Mouse (Mus musculus) testis, adult 2 months (tissue): ENCODE results near the gene Zfp574. TPM values are rescaled to one million over a fixed set of nuclear protein-coding genes. Genes with fewer than 3 reads are reported as not detected.

ENCODE experiments used
- H3K27ac ChIP-seq: fragments of 200-500 bp; 2 replicates; pipeline ENCODE4 v1.5.1; 2012; ENCODE audit warnings: low read depth, low read length; ENCODE audit not compliant: control insufficient read depth, insufficient read depth
- H3K27me3 ChIP-seq: fragments of 200-500 bp; 2 replicates; pipeline ENCODE4 v1.6.1; 2012; ENCODE audit warnings: mild to moderate bottlenecking, low read length, moderate library complexity; ENCODE audit not compliant: control insufficient read depth, insufficient read depth
- H3K36me3 ChIP-seq: fragments of 200-500 bp; 2 replicates; pipeline ENCODE4 v1.6.1; 2012; ENCODE audit warnings: mild to moderate bottlenecking, low read length; ENCODE audit not compliant: control insufficient read depth, insufficient read depth
- H3K4me1 ChIP-seq: fragments of 200-500 bp; 2 replicates; pipeline ENCODE4 v1.6.1; 2012; ENCODE audit warnings: low read length; ENCODE audit not compliant: control insufficient read depth, insufficient read depth
- H3K4me3 ChIP-seq: fragments of 200-500 bp; 2 replicates; pipeline ENCODE4 v1.5.1; 2012; ENCODE audit warnings: low read depth, mild to moderate bottlenecking, low read length, moderate library complexity, mixed read lengths; ENCODE audit not compliant: control insufficient read depth
- CTCF ChIP-seq: fragments of 200-500 bp; IDR thresholded peaks from 2 replicates; pipeline ENCODE4 v1.5.1; 2012; ENCODE audit warnings: low read depth, mild to moderate bottlenecking, inconsistent platforms, low read length, moderate library complexity; ENCODE audit not compliant: control insufficient read depth, insufficient read depth, insufficient replicate concordance
- POLR2A ChIP-seq: fragments of 200-500 bp; IDR thresholded peaks from 2 replicates; pipeline ENCODE4 v1.6.1; 2012; ENCODE audit warnings: low read depth, mild to moderate bottlenecking, inconsistent platforms, low read length, moderate library complexity; ENCODE audit not compliant: control insufficient read depth
- polyA plus RNA-seq: library from polyadenylated mRNA; depleted of rRNA; stranded (reverse); fragments of >200 nt; gene quantifications from 2 replicates; pipeline ENCODE4 v1.2.3, GENCODE M21; 2012

Gene Zfp574
- polyA plus RNA-seq, 1 experiment = 267 TPM

GRCm38 (mm10) chr7:25112956-25113603, 40.7 kb downstream of the Zfp574 start:
- H3K4me1 ChIP-seq = peaks cover 14% of the 10 kb centered on the region
- H3K27me3 ChIP-seq = no peaks in the 10 kb centered on the region
- H3K27ac ChIP-seq = no peak overlapping the region
- TF ChIP-seq POLR2A (no peak), CTCF (no peak)
- H3K36me3 ChIP-seq = no peaks in the 10 kb centered on the region
- no peak overlapping the region for H3K4me3 ChIP-seq

- TF ChIP-seq POLR2A (no peak), CTCF (no peak)
- H3K4me1 ChIP-seq = peaks cover 4% of the 10 kb centered on the region
- no peaks in the 10 kb centered on the region for H3K27me3 ChIP-seq
- H3K4me3 ChIP-seq = no peak overlapping the region; the same call in 1 of the 2 replicates
- H3K27ac ChIP-seq = no peak overlapping the region
- no peaks in the 10 kb centered on the region for H3K36me3 ChIP-seq
These were observed 47.9 kb downstream of the Zfp574 start for GRCm38 (mm10) chr7:25120061-25120834.

- peaks cover 4% of the 10 kb centered on the region for H3K4me1 ChIP-seq
- no peak overlapping the region for H3K4me3 ChIP-seq
- H3K36me3 ChIP-seq = no peaks in the 10 kb centered on the region
- H3K27me3 ChIP-seq = no peaks in the 10 kb centered on the region
- no peak for TF ChIP-seq CTCF
- no peak for TF ChIP-seq POLR2A
- no peak overlapping the region for H3K27ac ChIP-seq
These were observed 48.9 kb downstream of the Zfp574 start for GRCm38 (mm10) chr7:25121240-25121786.

GRCm38 (mm10) chr7:25125716-25126281, 53.4 kb downstream of the Zfp574 start:
- no peaks in the 10 kb centered on the region for H3K4me1 ChIP-seq
- H3K27ac ChIP-seq = no peak overlapping the region
- no peaks in the 10 kb centered on the region for H3K27me3 ChIP-seq
- TF ChIP-seq POLR2A (no peak), CTCF (no peak)
- H3K36me3 ChIP-seq = no peaks in the 10 kb centered on the region
- no peak overlapping the region for H3K4me3 ChIP-seq

- no peaks in the 10 kb centered on the region for H3K27me3 ChIP-seq
- no peak overlapping the region for H3K4me3 ChIP-seq
- H3K4me1 ChIP-seq = peaks cover 9% of the 10 kb centered on the region
- TF ChIP-seq CTCF (no peak), POLR2A (no peak)
- no peaks in the 10 kb centered on the region for H3K36me3 ChIP-seq
- no peak overlapping the region for H3K27ac ChIP-seq
These were observed 55.6 kb downstream of the Zfp574 start for GRCm38 (mm10) chr7:25127971-25128370.

GRCm38 (mm10) chr7:25129390-25129979, 57.1 kb downstream of the Zfp574 start:
- Histone ChIP-seq H3K27ac (no peak overlapping the region), H3K36me3 (no peaks in the 10 kb centered on the region), H3K4me1 (peaks cover 16% of the 10 kb centered on the region), H3K4me3 (no peak overlapping the region), H3K27me3 (no peaks in the 10 kb centered on the region)
- no peak for TF ChIP-seq CTCF
- no peak for TF ChIP-seq POLR2A

- TF ChIP-seq CTCF = no peak
- no peak for TF ChIP-seq POLR2A
These were observed 58.2 kb downstream of the Zfp574 start for GRCm38 (mm10) chr7:25130565-25130964.

More at GRCm38 (mm10) chr7:25130565-25130964, 58.2 kb downstream of the Zfp574 start:
- H3K27me3 ChIP-seq = no peaks in the 10 kb centered on the region
- no peaks in the 10 kb centered on the region for H3K36me3 ChIP-seq
- H3K4me1 ChIP-seq = peaks cover 16% of the 10 kb centered on the region
- H3K27ac ChIP-seq = no peak overlapping the region
- H3K4me3 ChIP-seq = no peak overlapping the region
